Mouse (Mus musculus) adrenal gland, adult 2 months (tissue): Measurements from ENCODE around the gene Lin7c. TPM values are rescaled to one million over a fixed set of nuclear protein-coding genes. Genes with fewer than 3 reads are reported as not detected.
"Not testable (repeated sequence)": the region's sequence is repeated elsewhere in the genome, so short reads cannot be mapped to it uniquely, and the experiment has no call there.

ENCODE experiments used
- DNase-seq: peaks from one replicate; pipeline ENCODE4 v3.0.0; 2021
- long read RNA-seq: library from polyadenylated mRNA; stranded (forward); transcript quantifications from one replicate; pipeline ENCODE4 v2.0.0, GENCODE M21; 2021
- polyA plus RNA-seq: library from polyadenylated mRNA; depleted of rRNA; stranded (reverse); fragments of >200 nt; gene quantifications from 2 replicates; pipeline ENCODE4 v1.2.3, GENCODE M21; 2012; rRNA removed
- total RNA-seq, 2 experiments: library from RNA; stranded (reverse); gene quantifications; 2 replicates each; pipeline ENCODE4 v1.2.3; 2021

Gene Lin7c
- 10 to 100 TPM; 79.3 to 89.4 TPM for total RNA-seq
- polyA plus RNA-seq: 2.6 and 4.2 TPM in 2 replicates
- long read RNA-seq, full-length matches to known transcripts: 27 of 33 reads
- long read RNA-seq, partial matches to known transcripts: 6 of 33 reads
- long read RNA-seq, other reads (novel, unspliced or antisense): 0 of 33 reads

GRCm38 (mm10) chr2:109890597-109890996 lies at the start of gene Lin7c:
Gene Lin7c, plus strand, starts transcription at chr2:109890853.
- DNase-seq: peak; percentile 95

- DNase-seq: no peak
Observed at GRCm38 (mm10) chr2:109846401-109846800, 44.3 kb upstream of the Lin7c start.

DNA sequence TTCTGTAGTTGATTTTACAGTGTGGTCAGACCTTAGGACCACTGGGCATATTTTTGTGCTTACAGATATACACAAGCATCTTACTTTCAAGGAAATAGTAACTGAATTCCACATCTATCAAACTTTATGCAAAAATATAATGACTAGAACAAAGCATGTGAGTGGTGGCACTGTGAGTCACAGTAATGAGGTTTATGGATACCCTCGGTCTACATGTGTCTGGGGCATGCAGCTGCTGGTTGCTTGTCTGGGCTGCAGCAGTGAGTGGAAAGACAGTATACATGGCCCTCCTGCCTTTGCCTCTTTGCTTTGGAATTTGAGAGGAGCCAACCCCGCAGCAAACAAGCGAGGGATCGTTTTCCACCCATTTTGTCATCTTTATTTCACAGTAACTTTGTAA lies 42.3 kb upstream of the Lin7c start:
- DNase-seq: no peak

DNA sequence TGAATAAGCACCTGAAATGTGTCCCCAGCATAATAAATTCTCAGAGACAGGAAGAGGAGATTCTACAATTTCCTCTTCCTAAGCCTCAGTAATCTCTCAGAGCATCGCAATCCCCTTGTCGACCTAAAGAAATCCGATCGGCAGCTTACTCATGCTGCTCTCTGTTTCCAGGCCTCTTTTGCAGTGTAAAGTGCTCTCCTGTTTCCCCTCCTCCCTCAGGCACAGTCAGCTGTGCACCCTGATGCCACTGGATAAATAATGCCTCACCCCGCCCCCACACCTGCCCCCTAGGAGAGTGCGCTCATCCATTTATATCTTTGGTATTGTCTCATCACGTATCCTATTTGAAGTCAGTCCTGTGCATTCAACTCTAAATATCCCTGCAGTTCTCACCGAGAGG lies 41.9 kb upstream of the Lin7c start:
- DNase-seq: no peak

- DNase-seq: no peak
Observed at GRCm38 (mm10) chr2:109855601-109856000, 35.1 kb upstream of the Lin7c start.

DNA sequence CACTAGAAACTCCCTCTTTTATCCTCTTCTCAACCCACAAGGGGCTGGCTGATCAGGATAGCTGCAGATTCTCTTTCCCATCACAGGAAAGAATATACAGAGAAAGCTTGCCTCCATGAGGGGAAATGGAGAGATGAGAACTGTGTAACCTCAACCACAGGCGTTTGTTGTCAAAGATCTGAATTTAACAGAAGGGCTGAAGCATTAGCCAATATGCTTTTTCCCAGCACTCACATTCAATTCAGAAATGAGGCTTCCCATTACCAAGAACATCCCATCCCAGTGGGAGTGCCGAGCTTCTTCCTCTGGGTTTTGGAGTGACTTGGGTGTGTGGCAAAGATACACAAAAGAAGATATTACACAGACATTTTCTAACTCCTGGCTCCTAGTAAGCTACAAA lies 31.0 kb upstream of the Lin7c start:
- no peak for DNase-seq

DNA sequence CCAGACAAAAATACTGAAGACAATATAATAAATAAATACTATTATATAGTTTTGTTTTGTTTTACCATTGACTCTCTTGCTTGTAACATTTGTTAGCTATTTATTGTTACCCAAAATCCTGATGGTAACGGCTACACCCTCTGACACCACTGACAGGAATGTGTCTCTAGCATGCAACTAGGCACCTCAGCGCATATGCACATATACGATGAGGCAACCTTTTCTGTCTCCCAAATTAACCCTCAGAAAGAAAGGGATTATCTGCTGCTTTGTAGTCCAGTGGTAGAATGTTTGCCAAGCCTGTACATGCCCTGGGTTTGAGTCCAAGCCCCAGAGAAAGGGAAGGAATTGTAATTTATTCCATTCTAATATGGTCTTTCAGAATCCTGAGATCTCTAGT lies 29.8 kb upstream of the Lin7c start:
- DNase-seq: no peak

GRCm38 (mm10) chr2:109879429-109879828 lies 11.2 kb upstream of the Lin7c start:
- not testable (repeated sequence) for DNase-seq

DNA sequence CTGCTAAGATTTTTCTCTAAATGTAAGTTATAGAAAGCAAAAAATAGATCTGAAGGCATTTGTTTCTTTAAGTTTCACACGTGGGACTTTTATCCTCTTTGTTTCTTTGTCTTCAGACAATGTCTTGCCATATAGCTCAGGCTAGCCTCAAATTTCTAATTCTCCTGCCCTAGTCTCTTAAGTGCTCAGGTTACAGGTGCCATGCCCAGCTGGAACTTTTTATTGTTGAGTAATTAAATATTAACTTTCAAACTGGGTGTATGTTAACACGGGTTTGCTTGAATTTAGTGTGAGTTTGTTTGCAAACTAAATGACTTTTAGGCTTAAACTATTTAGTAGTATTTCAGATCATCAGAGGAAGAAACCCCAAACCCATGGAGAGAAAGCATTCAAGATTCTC lies 9.5 kb upstream of the Lin7c start:
- no peak for DNase-seq

- no peak for DNase-seq
Observed at GRCm38 (mm10) chr2:109881625-109882024, 9.0 kb upstream of the Lin7c start.

- no peak for DNase-seq
Observed at GRCm38 (mm10) chr2:109884106-109884505, 6.5 kb upstream of the Lin7c start.

DNA sequence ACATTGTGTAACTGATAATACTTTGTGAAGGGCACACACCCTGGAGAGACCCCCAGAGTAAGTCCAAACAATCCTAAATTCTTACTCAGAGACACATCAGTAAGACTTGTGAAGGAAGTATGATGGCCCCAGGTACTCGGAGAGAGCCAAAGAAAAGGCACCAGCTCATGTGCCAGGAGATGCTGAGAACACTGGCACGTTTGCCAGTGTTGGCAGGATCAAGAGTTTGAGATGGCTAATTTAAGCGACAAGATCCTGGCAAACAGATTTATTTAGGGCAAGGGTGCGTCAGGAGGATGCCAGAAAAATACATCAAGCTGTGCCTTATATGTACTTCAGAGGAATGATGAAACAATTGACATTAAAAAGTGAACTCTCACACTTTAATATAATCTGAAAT lies 6.1 kb upstream of the Lin7c start:
- DNase-seq: no peak

DNA sequence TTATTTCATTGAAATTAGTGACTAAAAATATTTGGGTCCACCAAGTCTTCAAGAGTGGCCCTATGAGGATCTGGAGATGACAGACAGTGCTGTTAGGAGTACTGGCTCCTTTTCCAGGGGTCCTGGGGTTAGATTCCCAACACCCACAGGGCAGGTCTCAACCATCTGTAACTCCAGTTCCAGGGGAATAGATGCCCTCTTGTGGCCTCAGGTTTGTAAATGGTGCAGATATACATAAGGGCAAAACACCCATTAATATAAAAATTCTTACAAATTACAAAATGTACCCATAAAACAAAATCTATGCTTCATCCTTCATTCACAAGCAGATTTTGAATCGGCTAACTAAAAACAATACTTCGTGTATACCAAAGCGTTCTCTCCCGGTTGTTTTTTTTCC lies 585 bp upstream of the Lin7c start:
- no peak for DNase-seq

DNA sequence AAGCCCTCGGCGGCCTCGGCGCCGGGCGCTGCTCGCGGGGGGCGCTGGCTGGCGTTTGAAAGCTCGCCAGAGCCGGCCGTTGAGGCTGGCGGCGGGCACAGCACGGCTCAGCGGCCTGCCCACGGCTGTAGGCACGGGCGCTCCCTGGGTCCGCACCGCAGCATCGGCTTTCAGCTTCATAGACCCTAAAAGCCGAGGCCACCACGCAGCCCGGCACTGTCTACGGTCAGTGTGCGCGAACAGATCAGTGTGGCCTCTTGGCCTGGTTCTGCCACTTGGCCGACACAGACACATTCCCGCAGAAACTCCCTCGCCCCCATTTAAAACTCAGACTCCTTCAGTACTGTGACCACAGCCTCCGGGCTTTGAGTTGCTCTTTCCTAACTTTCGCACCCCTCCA lies 378 bp downstream of the Lin7c start:
- DNase-seq: no peak

GRCm38 (mm10) chr2:109891471-109891870 lies 818 bp downstream of the Lin7c start:
- no peak for DNase-seq

DNA sequence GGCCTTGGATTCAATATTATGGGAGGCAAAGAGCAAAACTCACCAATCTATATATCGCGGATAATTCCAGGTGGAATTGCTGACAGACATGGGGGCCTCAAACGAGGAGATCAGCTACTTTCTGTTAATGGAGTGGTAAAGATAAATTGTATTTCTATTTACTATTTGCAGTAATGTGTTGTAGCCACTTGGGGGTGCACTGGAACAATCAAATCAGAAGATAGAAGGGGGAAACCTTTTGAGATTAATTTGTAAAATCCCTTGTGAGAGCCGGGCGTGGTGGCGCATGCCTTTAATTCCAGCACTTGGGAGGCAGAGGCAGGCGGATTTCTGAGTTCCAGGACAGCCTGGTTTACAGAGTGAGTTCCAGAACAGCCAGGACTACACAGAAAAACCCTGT lies 5.7 kb downstream of the Lin7c start:
- DNase-seq: no peak

DNA sequence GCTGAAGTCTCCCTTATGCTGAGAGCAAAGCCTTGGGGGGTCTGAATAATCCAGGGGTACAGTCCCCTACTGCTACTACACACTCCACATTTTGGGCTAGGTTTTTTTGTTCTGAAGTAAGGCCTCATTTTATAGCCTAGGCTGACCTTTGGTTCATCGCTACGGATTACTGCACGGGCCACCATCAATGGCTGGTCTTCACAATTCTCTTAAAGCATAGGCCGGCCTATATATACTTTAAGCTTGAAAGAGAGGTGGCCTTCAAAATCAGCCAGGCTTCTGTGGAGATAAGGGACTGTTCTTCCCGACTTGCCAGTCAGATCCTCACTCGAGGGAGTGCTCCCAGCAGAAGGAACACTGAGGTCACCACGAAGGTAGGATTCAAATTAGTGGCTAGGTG lies 12.2 kb downstream of the Lin7c start:
- DNase-seq: no peak

GRCm38 (mm10) chr2:109904171-109904821 lies 13.6 kb downstream of the Lin7c start:
- DNase-seq: peak; percentile 82

- no peak for DNase-seq
Observed at GRCm38 (mm10) chr2:109909122-109909521, 18.5 kb downstream of the Lin7c start.

- DNase-seq: no peak
Observed at GRCm38 (mm10) chr2:109912216-109912615, 21.6 kb downstream of the Lin7c start.

- DNase-seq: no peak
Observed at GRCm38 (mm10) chr2:109912766-109913165, 22.1 kb downstream of the Lin7c start.

DNA sequence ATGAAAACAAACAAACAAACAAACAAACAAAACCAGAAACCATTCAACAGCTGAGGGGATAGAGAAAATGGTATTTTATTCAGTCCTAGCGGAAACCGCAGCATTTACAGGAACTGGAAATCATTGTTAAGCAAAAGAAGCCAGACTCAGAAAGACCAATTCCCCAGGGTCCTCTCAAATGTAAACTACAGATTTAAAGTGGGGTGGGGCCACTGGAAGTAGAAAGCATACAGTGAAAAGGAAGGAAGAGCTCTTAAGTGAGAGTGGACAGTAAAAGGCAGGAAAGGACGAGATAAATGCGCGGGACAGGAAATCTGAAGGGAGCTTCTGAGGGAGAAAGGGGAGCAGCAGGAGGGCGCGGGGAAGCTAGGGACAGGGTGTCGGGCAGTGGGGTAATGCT lies 22.6 kb downstream of the Lin7c start:
- DNase-seq: no peak

GRCm38 (mm10) chr2:109914601-109915000 lies 23.9 kb downstream of the Lin7c start:
- no peak for DNase-seq

GRCm38 (mm10) chr2:109916782-109917495 lies 26.3 kb downstream of the Lin7c start:
- DNase-seq: no peak
